Mouse (Mus musculus) megakaryocyte, embryonic 14.5 days (primary cell): ENCODE data around the gene Znfx1.

Source experiments
- FLI1 ChIP-seq: IDR thresholded peaks from 2 replicates; pipeline ENCODE4 v1.6.1; 2012; ENCODE audit warnings: low read length, inconsistent platforms, mixed read lengths
- GATA1 ChIP-seq: IDR thresholded peaks from 3 replicates; pipeline ENCODE4 v1.6.1; 2012; ENCODE audit warnings: mixed read lengths, low read length, inconsistent platforms, borderline replicate concordance

DNA sequence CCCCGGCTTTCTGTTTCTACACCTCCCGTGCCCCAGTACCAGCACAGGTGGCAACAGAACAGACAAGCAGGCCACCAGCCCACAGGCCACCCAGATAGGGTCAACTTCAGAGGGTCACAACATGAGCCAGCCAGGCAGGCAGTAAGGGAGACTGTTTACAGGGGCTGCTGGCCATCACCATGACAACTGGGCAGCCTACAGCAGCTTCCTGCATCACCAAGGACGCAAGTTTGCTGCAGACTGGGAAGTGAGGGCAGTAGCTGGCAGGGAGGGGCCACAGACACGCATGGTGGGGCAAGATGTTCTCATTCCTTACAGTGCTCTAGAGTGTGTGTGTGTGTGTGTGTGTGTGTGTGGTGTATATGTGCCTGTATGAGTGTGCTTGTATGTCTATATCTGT is 18.8 kb upstream of the Znfx1 start:
- TF ChIP-seq GATA1 (no peak), FLI1 (no peak)
